Mouse (Mus musculus) ovary, adult 2 months (tissue): ENCODE results near the gene Acp4. TPM values are rescaled to one million over a fixed set of nuclear protein-coding genes. Genes with fewer than 3 reads are reported as not detected.

Experiments
- polyA plus RNA-seq: library from polyadenylated mRNA; depleted of rRNA; stranded (reverse); fragments of >200 nt; gene quantifications from 2 replicates; pipeline ENCODE4 v1.2.3, GENCODE M21; 2012; rRNA removed

The Acp4 gene
- polyA plus RNA-seq = 0.14 and 0.29 TPM in 2 replicates

GRCm38 (mm10) chr7:44257278-44257677 is at the start of gene Acp4:
TSS of gene Acp4 (minus strand) at chr7:44257378.

GRCm38 (mm10) chr7:44306516-44307240 is 49.5 kb upstream of the Acp4 start, which contains the start of gene Clec11a:
TSS of gene Clec11a (minus strand) at chr7:44306902.

GRCm38 (mm10) chr7:44261147-44261546 is 4.0 kb upstream of the Acp4 start, which contains the start of gene Gm15517:
TSS of gene Gm15517 (plus strand) at chr7:44261447.

GRCm38 (mm10) chr7:44246055-44246983 is 10.9 kb downstream of the Acp4 start, which contains the start of the genes 1700028J19Rik and 2410002F23Rik:
TSS of gene 1700028J19Rik (minus strand) at chr7:44246695.
TSS of gene 2410002F23Rik (plus strand) at chr7:44246722.

GRCm38 (mm10) chr7:44235909-44236308 is 21.3 kb downstream of the Acp4 start, which contains the start of gene Gm36864:
TSS of gene Gm36864 (plus strand) at chr7:44236177.

GRCm38 (mm10) chr7:44225076-44225475 is 32.1 kb downstream of the Acp4 start, which contains the start of gene Klk1:
TSS of gene Klk1 (plus strand) at chr7:44225360.

GRCm38 (mm10) chr7:44215645-44216044 is 41.5 kb downstream of the Acp4 start, which contains the start of gene Klk1b5:
TSS of gene Klk1b5 (plus strand) at chr7:44215945.

GRCm38 (mm10) chr7:44207135-44207534 is 50.0 kb downstream of the Acp4 start, which contains the start of gene Klk1b4:
TSS of gene Klk1b4 (plus strand) at chr7:44207435.

Other genes starting within 250 kb of the Acp4 start
- gene Klk1b26, start 245.2 kb downstream of the Acp4 start, polyA plus RNA-seq = not detected in 2 replicates
- 1.3 and 2.2 TPM in 2 replicates for gene Klk1b27, start 205.1 kb downstream of the Acp4 start, polyA plus RNA-seq
- gene Klk1b21, start 155.1 kb downstream of the Acp4 start, polyA plus RNA-seq = 10.8 and 17.1 TPM in 2 replicates
- 1.5 TPM in 1 of 2 replicates, not detected in the other for gene Klk1b22, start 144.7 kb downstream of the Acp4 start, polyA plus RNA-seq
- not detected in 2 replicates for gene Klk1b16, start 120.6 kb downstream of the Acp4 start, polyA plus RNA-seq
- gene Klk1b24, start 69.1 kb downstream of the Acp4 start, polyA plus RNA-seq = 4.4 and 5.6 TPM in 2 replicates
- gene Klk1b3, start 59.2 kb downstream of the Acp4 start, polyA plus RNA-seq = not detected in 2 replicates
- not detected in 2 replicates for gene Klk1b4, start 49.9 kb downstream of the Acp4 start, polyA plus RNA-seq
- gene Klk1b5, start 41.4 kb downstream of the Acp4 start, polyA plus RNA-seq = 0.15 and 0.29 TPM in 2 replicates
- 10.3 and 15.0 TPM in 2 replicates for gene Klk1, start 32.0 kb downstream of the Acp4 start, polyA plus RNA-seq
- gene Gm36864, start 21.2 kb downstream of the Acp4 start, polyA plus RNA-seq = not detected in 2 replicates
- 1.7 and 1.9 TPM in 2 replicates for gene 1700028J19Rik, start 10.7 kb downstream of the Acp4 start, polyA plus RNA-seq
- 302 and 308 TPM in 2 replicates for gene 2410002F23Rik, start 10.7 kb downstream of the Acp4 start, polyA plus RNA-seq
- not detected in 2 replicates for gene Gm15517, start 4.1 kb upstream of the Acp4 start, polyA plus RNA-seq
- gene Clec11a, start 49.5 kb upstream of the Acp4 start, polyA plus RNA-seq = 17.9 and 24.7 TPM in 2 replicates
- 1.6 and 1.7 TPM in 2 replicates for gene Shank1, start 52.9 kb upstream of the Acp4 start, polyA plus RNA-seq
- 5.9 and 6.5 TPM in 2 replicates for gene Syt3, start 126.7 kb upstream of the Acp4 start, polyA plus RNA-seq
- gene 1700008O03Rik, start 128.4 kb upstream of the Acp4 start, polyA plus RNA-seq = 2.6 and 2.8 TPM in 2 replicates
- gene Lrrc4b, start 171.6 kb upstream of the Acp4 start, polyA plus RNA-seq = 12.9 and 15.2 TPM in 2 replicates
- gene Aspdh, start 208.0 kb upstream of the Acp4 start, polyA plus RNA-seq = 0.46 and 2.6 TPM in 2 replicates
- 224 and 234 TPM in 2 replicates for gene Josd2, start 210.6 kb upstream of the Acp4 start, polyA plus RNA-seq
- gene Emc10, start 239.2 kb upstream of the Acp4 start, polyA plus RNA-seq = 430 and 453 TPM in 2 replicates
- gene Fam71e1, start 239.2 kb upstream of the Acp4 start, polyA plus RNA-seq = 19.1 and 24.1 TPM in 2 replicates